In genomic region chr7:103119406-103119805, GRCm38 (mm10) we compare ENCODE assay signal across 19 mouse cellular contexts. TPM values are rescaled to one million over a fixed set of nuclear protein-coding genes. Genes with fewer than 3 reads are reported as not detected.
DNase-seq lines count a peak whose midpoint lies in the region; ATAC-seq and TF ChIP-seq lines count a peak whose summit lies in the region.
"Had no signal": no experiment of that assay in that cellular context is flagged by ENCODE, and none has a peak within 500 bp of the region (broad histone marks: within the 10 kb centered on the region; RNA-seq: fewer than 3 reads in every experiment).

No protein-coding gene starts in this region.

- WGBS in forebrain, postnatal 0 days = 51% methylated on average over 3 of the region's 3 CpGs
- 65% methylated on average over 3 of the region's 3 CpGs for WGBS in forebrain, embryonic 14.5 days

- peak; percentile 46 for TF ChIP-seq CTCF in forebrain, postnatal 0 days (IDR thresholded peaks at IDR 0.05; ENCODE audit: low read depth)

- no peaks in the 10 kb centered on the region for H3K9me3 ChIP-seq in forebrain, postnatal 0 days (ENCODE audit: low read length)
- no peaks in the 10 kb centered on the region for H3K9me3 ChIP-seq in forebrain, embryonic 14.5 days (replicated peaks; ENCODE audit: control insufficient read depth, low read length)
- H3K9me3 ChIP-seq: liver, embryonic 15.5 days; megakaryocyte, embryonic 14.5 days; neural tube, embryonic 12.5 days had no signal

- no peak overlapping the region for H3K4me2 ChIP-seq in forebrain, postnatal 0 days (ENCODE audit: low read depth)
- H3K4me2 ChIP-seq in forebrain, embryonic 14.5 days (ENCODE audit: low read length) = no peak overlapping the region
- H3K4me2 ChIP-seq: liver, embryonic 15.5 days; neural tube, embryonic 12.5 days had no signal

- H3K9ac ChIP-seq in forebrain, postnatal 0 days = no peak overlapping the region
- no peak overlapping the region for H3K9ac ChIP-seq in forebrain, embryonic 14.5 days (ENCODE audit: low read length)
- H3K9ac ChIP-seq: liver, embryonic 15.5 days; neural tube, embryonic 12.5 days had no signal

- no peaks in the 10 kb centered on the region for H3K36me3 ChIP-seq in forebrain, postnatal 0 days (ENCODE audit: insufficient read depth)
- H3K36me3 ChIP-seq in forebrain, embryonic 14.5 days (ENCODE audit: control insufficient read depth, insufficient read depth, low read length) = no peaks in the 10 kb centered on the region
- H3K36me3 ChIP-seq: liver, embryonic 15.5 days; neural tube, embryonic 12.5 days had no signal

- no peak for DNase-seq in forebrain, postnatal 0 days
- DNase-seq in forebrain, embryonic 14.5 days (ENCODE audit: low spot score) = no peak
- DNase-seq in kidney, postnatal 4 days = peak; percentile 3 to 7
- DNase-seq in kidney, postnatal 25 days = no peak
- DNase-seq in 416B (ENCODE audit: low read depth) (peak; percentile 45), R1 (ENCODE audit: low read depth, low spot score) (peak; percentile 12)
- DNase-seq in neural tube, embryonic 10.5 days (ENCODE audit: extremely low spot score, low spot score) = no peak
- DNase-seq: B cell, adult 2 months; cerebellum, postnatal 14 days; heart, postnatal 36 days; right cerebral cortex, adult 18-20 months; thymus, postnatal 25 days had no signal

- ATAC-seq in forebrain, postnatal 0 days = no peak
- ATAC-seq in forebrain, embryonic 14.5 days = no peak
- ATAC-seq in activated CD4-positive, CD25-positive, alpha-beta regulatory T cell, adult 4 months = no peak

- no peak overlapping the region for H3K4me3 ChIP-seq in forebrain, postnatal 0 days (ENCODE audit: low read depth, low read length)
- H3K4me3 ChIP-seq in forebrain, embryonic 14.5 days (ENCODE audit: low read depth, low read length) = no peak overlapping the region
- H3K4me3 ChIP-seq: liver, embryonic 15.5 days; megakaryocyte, embryonic 14.5 days; neural tube, embryonic 12.5 days had no signal

- no peak overlapping the region for H3K27ac ChIP-seq in forebrain, postnatal 0 days (ENCODE audit: low read depth, low read length)
- H3K27ac ChIP-seq in forebrain, embryonic 14.5 days (ENCODE audit: low read depth, low read length) = no peak overlapping the region
- H3K27ac ChIP-seq: liver, embryonic 15.5 days; neural tube, embryonic 12.5 days had no signal

- no peaks in the 10 kb centered on the region for H3K4me1 ChIP-seq in forebrain, postnatal 0 days (ENCODE audit: insufficient read depth)
- no peaks in the 10 kb centered on the region for H3K4me1 ChIP-seq in forebrain, embryonic 14.5 days (ENCODE audit: control insufficient read depth, insufficient read depth, low read length)
- H3K4me1 ChIP-seq: liver, embryonic 15.5 days; megakaryocyte, embryonic 14.5 days; neural tube, embryonic 12.5 days had no signal

- H3K27me3 ChIP-seq in forebrain, postnatal 0 days (ENCODE audit: insufficient read depth, low read length) = no peaks in the 10 kb centered on the region
- H3K27me3 ChIP-seq in forebrain, embryonic 14.5 days (replicated peaks; ENCODE audit: control insufficient read depth, insufficient read depth, low read length) = no peaks in the 10 kb centered on the region
- H3K27me3 ChIP-seq: liver, embryonic 15.5 days; megakaryocyte, embryonic 14.5 days; neural tube, embryonic 12.5 days had no signal

RNA-seq across cellular contexts. Expression of gene Olfr586, which starts 6.0 kb away (rescaled TPM):
- not detected in 2 replicates for total RNA-seq in forebrain, postnatal 0 days (2014; rRNA removed)
- not detected in 2 replicates for polyA plus RNA-seq in forebrain, postnatal 0 days (2015; fragmentation: Nextera tagmentation; extraction: Ambion mirVana)
- polyA plus RNA-seq in forebrain, embryonic 14.5 days (2014; fragmentation: Nextera tagmentation; extraction: Ambion mirVana) = not detected in 2 replicates
- not detected for polyA plus RNA-seq in activated CD4-positive, CD25-positive, alpha-beta regulatory T cell, adult 4 months (2017; shearing (Covaris generic))
- total RNA-seq: heart, postnatal 36 days had no signal
- polyA plus RNA-seq: frontal cortex, adult 2 months; gonadal fat pad, adult 2 months; kidney, embryonic 16.5 days; liver, embryonic 15.5 days; neural tube, embryonic 12.5 days had no signal

RNA-seq across cellular contexts. Expression of gene Olfr588-ps1, which starts 21.3 kb away (rescaled TPM):
- not detected in 2 replicates for total RNA-seq in forebrain, postnatal 0 days (2014; rRNA removed)
- polyA plus RNA-seq in forebrain, postnatal 0 days (2015; fragmentation: Nextera tagmentation; extraction: Ambion mirVana) = not detected in 2 replicates
- not detected in 2 replicates for polyA plus RNA-seq in forebrain, embryonic 14.5 days (2014; fragmentation: Nextera tagmentation; extraction: Ambion mirVana)
- polyA plus RNA-seq in activated CD4-positive, CD25-positive, alpha-beta regulatory T cell, adult 4 months (2017; shearing (Covaris generic)) = under 1 TPM in 1 of 2 experiments, not detected in 1; 0.07 TPM
- total RNA-seq: heart, postnatal 36 days had no signal
- polyA plus RNA-seq: frontal cortex, adult 2 months; gonadal fat pad, adult 2 months; kidney, embryonic 16.5 days; liver, embryonic 15.5 days; neural tube, embryonic 12.5 days had no signal

RNA-seq across cellular contexts. Expression of gene Olfr585, which starts 21.9 kb away (rescaled TPM):
- not detected in 2 replicates for total RNA-seq in forebrain, postnatal 0 days (2014; rRNA removed)
- not detected in 2 replicates for polyA plus RNA-seq in forebrain, postnatal 0 days (2015; fragmentation: Nextera tagmentation; extraction: Ambion mirVana)
- polyA plus RNA-seq in forebrain, embryonic 14.5 days (2014; fragmentation: Nextera tagmentation; extraction: Ambion mirVana) = not detected in 2 replicates
- polyA plus RNA-seq in activated CD4-positive, CD25-positive, alpha-beta regulatory T cell, adult 4 months (2017; shearing (Covaris generic)) = not detected
- total RNA-seq: heart, postnatal 36 days had no signal
- polyA plus RNA-seq: frontal cortex, adult 2 months; gonadal fat pad, adult 2 months; kidney, embryonic 16.5 days; liver, embryonic 15.5 days; neural tube, embryonic 12.5 days had no signal

RNA-seq across cellular contexts. Expression of gene Olfr589, which starts 36.8 kb away (rescaled TPM):
- total RNA-seq in forebrain, postnatal 0 days (2014; rRNA removed) = not detected in 2 replicates
- polyA plus RNA-seq in forebrain, postnatal 0 days (2015; fragmentation: Nextera tagmentation; extraction: Ambion mirVana) = not detected in 2 replicates
- not detected in 2 replicates for polyA plus RNA-seq in forebrain, embryonic 14.5 days (2014; fragmentation: Nextera tagmentation; extraction: Ambion mirVana)
- polyA plus RNA-seq in activated CD4-positive, CD25-positive, alpha-beta regulatory T cell, adult 4 months (2017; shearing (Covaris generic)) = not detected
- total RNA-seq: heart, postnatal 36 days had no signal
- polyA plus RNA-seq: frontal cortex, adult 2 months; gonadal fat pad, adult 2 months; kidney, embryonic 16.5 days; liver, embryonic 15.5 days; neural tube, embryonic 12.5 days had no signal

RNA-seq across cellular contexts. Expression of gene Olfr584, which starts 37.7 kb away (rescaled TPM):
- not detected in 2 replicates for total RNA-seq in forebrain, postnatal 0 days (2014; rRNA removed)
- polyA plus RNA-seq in forebrain, postnatal 0 days (2015; fragmentation: Nextera tagmentation; extraction: Ambion mirVana) = not detected in 2 replicates
- not detected in 2 replicates for polyA plus RNA-seq in forebrain, embryonic 14.5 days (2014; fragmentation: Nextera tagmentation; extraction: Ambion mirVana)
- polyA plus RNA-seq in activated CD4-positive, CD25-positive, alpha-beta regulatory T cell, adult 4 months (2017; shearing (Covaris generic)) = not detected
- total RNA-seq: heart, postnatal 36 days had no signal
- polyA plus RNA-seq: frontal cortex, adult 2 months; gonadal fat pad, adult 2 months; kidney, embryonic 16.5 days; liver, embryonic 15.5 days; neural tube, embryonic 12.5 days had no signal

Comparison
In these comparisons a context has a peak if more than half of its experiments do, and no peak if none do; other contexts are left out.
1. DNase-seq: peak in kidney, postnatal 4 days (2 of 2), 416B (single experiment) and R1 (single experiment); none in forebrain, postnatal 0 days (single experiment), forebrain, embryonic 14.5 days (single experiment), kidney, postnatal 25 days (0 of 2) and neural tube, embryonic 10.5 days (single experiment).